Mouse (Mus musculus) G1E-ER4 (cell line): ENCODE data around the gene Samd4. TPM values are rescaled to one million over a fixed set of nuclear protein-coding genes. Genes with fewer than 3 reads are reported as not detected.

Experiments used
- GATA1 ChIP-seq: IDR thresholded peaks from one replicate; pipeline ENCODE4 v1.8.0; 2012; ENCODE audit warnings: low read length, inconsistent platforms
- polyA plus RNA-seq: library from polyadenylated mRNA; stranded (reverse); fragments of >175 nt; gene quantifications from 2 replicates; pipeline ENCODE4 v1.2.3, GENCODE M21; 2012

Samd4 gene
- polyA plus RNA-seq, 1 experiment = not detected

DNA sequence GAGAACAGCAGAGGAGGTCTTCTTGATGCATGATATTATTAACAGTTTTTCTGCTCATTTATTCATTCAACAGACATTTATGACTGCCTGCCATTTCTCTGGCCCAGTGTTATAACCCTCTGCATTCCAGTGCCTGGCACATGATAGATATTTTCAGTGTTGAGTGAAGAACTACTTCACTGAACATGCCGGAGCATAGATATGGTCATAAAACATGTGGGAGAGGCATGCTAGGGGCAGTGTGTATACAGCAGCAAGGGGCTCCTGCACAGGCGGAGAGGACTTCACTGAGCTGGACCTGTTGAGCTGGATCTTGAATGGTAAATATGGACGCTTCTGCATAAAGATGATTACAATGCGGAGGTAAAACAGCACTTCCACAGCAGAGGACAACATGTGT lies 6.4 kb downstream of the Samd4 start:
- TF ChIP-seq GATA1 = no peak

DNA sequence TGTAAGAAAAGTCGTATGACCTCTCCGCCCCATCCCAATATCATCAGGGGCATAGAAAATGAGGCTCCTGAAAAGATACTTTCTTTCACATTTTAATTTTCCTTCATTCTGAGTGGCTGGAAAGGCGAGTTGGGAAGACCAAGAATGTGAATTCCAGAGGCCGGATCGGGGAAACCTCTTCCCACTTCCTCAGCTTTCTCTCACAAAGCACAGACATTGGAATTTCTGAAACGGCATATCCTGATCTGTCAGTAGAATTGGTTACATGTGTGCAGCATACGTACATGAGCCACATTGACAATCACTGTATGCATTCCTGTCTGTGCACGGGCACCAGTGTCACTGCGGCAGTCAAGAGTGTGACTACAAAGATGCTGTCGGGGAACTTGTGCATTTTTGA lies 11.3 kb downstream of the Samd4 start:
- TF ChIP-seq GATA1 = no peak

DNA sequence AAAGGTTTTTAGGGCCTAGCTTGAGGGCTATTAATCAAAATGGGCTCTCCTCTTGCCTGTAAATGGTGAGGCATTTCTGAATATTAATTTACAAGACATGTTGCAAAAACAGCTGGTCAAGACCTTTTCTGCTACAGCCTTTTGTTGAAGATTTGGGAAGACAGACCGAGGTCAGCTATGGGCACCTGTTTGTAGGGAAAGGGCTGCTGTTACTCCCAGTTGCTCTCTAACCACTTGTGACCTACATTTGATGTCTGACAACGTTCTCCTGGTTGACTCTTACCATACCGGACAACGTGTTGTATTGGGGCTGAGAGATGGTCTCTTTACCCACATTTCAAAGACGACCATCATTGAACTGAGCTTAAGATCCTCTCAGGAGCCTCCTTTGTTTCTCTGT lies 15.3 kb downstream of the Samd4 start:
- TF ChIP-seq GATA1 = no peak

- no peak for TF ChIP-seq GATA1
Observed at GRCm38 (mm10) chr14:46898626-46899025, 16.0 kb downstream of the Samd4 start.

DNA sequence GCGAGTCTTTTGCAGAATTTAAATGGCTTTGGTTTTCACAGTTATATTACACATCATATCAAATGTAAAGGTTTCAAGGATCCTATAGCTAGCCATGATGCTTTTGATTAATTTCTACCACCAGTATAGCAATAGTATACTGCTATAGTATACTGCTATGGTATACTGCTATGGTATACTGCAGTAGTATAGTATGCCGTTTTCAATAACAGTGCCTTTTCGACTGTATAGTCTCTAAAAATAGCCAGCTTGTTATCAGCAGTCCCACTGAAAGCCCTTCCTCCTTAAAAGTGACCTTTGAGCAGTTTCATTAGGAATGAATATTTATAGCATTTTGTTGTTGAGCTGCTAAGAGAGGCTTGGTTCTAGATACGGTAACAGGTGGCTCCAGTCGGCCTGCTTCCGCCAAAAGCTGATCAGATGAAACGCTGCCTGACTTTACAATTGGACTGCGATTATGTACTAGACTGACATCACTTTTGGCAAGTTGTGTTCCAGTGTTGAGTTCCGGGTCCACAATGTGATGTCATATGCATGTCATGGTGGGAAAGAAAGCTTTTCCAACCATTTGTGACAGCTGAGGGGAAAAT lies 19.9 kb downstream of the Samd4 start:
- no peak for TF ChIP-seq GATA1

DNA sequence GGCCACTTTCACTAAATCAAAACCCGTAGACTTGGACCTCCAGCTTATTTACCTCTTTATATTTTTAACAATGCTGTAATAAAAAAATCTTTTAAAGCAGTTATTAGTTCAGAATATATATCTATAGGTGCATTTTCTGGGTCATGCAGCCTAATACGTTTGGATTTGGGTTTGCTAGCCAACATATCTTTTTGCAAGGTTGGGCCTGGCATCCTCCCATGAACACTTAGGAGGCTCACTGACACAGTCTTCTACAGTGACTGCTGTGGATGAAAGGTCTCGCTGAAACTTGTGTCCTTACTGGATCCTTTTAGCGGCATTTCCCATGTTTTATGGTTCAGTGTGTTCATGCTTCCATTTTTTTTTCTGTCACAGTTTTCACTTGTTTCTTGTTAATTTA lies 21.6 kb downstream of the Samd4 start:
- no peak for TF ChIP-seq GATA1

- TF ChIP-seq GATA1 = no peak
Observed at GRCm38 (mm10) chr14:46908858-46909257, 26.2 kb downstream of the Samd4 start.

DNA sequence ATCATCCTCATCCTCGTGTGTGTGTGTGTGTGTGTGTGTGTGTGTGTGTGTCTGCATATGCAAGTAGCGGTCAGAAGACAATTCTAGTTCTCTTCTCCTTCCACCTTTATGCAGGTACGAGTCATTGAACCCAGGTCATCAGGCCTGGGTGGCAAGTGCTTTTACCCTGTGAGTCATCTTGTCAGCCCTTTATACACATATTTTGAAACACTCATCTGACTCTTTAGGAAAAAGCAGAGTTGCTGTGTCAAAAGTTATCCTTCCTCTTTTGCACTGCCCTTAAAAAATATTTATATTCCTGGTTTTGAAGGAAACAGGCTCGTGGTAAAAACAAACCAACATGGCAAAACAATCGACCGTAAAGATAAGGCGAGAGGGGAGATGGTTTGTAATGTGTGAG lies 29.8 kb downstream of the Samd4 start:
- no peak for TF ChIP-seq GATA1

DNA sequence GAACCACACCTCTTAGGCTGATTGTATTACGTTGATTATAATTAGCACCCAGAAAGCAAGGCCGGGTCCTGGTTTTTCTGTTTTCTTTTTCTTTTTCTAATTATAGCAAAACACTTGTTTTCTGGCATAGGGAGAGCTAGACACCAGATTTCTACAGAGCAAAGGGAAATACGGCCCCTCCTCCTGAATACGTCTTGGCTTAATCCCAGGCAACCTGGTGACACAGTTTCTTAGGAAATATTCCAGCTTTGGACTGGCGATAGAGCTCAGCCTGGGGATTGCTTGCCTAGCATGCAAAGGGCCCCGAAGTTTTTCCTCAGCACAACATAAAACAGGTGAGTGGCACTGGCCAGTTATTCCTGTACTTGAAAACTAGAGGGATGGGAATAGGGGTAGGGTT lies 31.7 kb downstream of the Samd4 start:
- no peak for TF ChIP-seq GATA1

- no peak for TF ChIP-seq GATA1
Observed at GRCm38 (mm10) chr14:46915555-46915954, 32.9 kb downstream of the Samd4 start.

- no peak for TF ChIP-seq GATA1
Observed at GRCm38 (mm10) chr14:46916581-46916980, 33.9 kb downstream of the Samd4 start.

DNA sequence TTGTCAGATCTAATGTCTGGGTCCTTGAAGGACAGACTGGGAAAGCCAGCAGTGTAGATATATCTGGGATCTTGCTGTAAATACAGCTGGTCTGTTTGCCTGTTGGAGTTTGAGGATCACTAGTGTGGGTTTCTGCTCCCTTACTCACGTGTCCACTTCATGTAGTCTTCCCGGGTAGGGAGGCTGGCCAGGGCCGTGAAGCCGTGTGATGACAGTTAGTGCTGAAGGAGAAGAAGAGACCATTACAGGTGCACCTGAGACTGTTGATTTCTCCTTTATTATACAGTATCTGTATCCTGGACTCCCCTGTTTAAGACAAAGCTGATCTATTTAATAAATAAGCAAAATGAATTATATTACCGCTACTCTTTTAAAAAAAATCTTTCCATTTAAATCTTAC lies 34.5 kb downstream of the Samd4 start:
- no peak for TF ChIP-seq GATA1

DNA sequence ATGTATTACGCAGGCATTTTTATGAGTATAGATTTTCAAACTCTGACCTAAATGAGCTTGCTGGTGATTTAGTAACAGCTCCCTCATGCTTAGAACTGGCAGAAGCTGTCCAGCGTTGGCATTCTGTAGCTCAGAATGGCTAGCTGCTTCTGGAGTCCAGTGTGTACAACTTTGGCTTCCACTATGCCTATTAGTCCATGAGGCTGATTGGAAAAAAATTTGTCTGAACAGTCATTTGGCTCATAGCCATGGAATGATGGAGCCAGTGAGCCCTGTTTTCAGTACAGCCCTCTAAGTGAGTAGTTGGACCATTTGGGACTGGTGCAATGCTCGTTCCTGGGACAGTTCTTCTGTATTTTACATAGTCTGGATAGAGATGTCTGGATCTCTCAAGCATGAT lies 34.9 kb downstream of the Samd4 start:
- TF ChIP-seq GATA1 = no peak

GRCm38 (mm10) chr14:46920496-46920895 lies 37.8 kb downstream of the Samd4 start:
- no peak for TF ChIP-seq GATA1

- no peak for TF ChIP-seq GATA1
Observed at GRCm38 (mm10) chr14:46921178-46921975, 38.7 kb downstream of the Samd4 start.

DNA sequence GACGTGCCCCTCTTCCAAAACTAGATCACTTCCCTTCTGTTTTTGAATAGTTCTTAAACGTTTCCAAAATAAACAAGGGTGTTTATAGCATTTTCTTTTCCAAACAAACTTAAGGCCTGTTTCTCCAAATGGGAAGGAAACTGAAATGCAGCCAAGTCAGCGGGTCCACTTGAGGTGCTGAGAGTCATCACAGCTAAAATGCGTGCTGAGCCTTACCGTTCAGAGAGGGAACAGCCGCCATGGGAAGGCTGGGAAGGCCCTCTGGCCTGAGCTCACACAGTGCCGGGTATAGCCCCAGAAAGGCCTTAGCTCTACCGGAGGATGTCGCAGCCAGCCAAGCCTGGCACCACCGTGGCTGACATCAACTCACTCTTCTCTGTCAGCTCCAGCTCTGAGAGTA lies 41.3 kb downstream of the Samd4 start:
- no peak for TF ChIP-seq GATA1

DNA sequence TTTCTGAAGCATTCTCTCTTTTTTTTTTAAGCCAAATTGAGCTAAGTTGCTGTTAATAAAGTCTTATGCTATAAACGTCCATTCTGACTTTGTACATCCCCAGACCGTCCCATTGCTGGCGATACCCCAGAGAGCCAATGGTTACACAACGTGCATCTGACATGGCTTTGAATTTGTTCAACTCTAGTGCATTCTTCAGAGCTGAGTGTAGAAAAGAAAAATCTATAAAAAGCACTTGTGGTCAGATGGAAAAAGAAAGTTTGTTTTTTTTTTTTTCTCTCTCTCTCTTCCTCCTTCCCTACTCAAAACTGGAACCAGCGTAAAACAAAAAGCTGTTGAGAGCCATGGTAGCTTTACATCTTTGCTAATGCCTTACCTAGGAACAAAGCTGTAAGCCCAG lies 41.8 kb downstream of the Samd4 start:
- TF ChIP-seq GATA1 = no peak
